Mouse (Mus musculus) midbrain, embryonic 12.5 days (tissue): ENCODE data around the gene Smim13. TPM values are rescaled to one million over a fixed set of nuclear protein-coding genes. Genes with fewer than 3 reads are reported as not detected.
"Not testable (repeated sequence)": the region's sequence is repeated elsewhere in the genome, so short reads cannot be mapped to it uniquely, and the experiment has no call there.

Experiments
- ATAC-seq: fragments of 200-750 bp; cut with Nextera tagmentation; 2 replicates; pipeline ENCODE4 v1.8.0; 2017; ENCODE audit warnings: low read depth, moderate TSS enrichment, moderate library complexity; ENCODE audit not compliant: low FRiP score
- H3K27ac ChIP-seq: fragments of 300-500 bp; sonication (generic); replicated peaks from 2 replicates; pipeline ENCODE4 v1.5.1; 2016; ENCODE audit warnings: mild to moderate bottlenecking
- H3K27me3 ChIP-seq: fragments of 300-500 bp; sonication (generic); 2 replicates; pipeline ENCODE4 v1.6.1; 2016; ENCODE audit warnings: mild to moderate bottlenecking
- H3K36me3 ChIP-seq: fragments of 300-500 bp; sonication (generic); 2 replicates; pipeline ENCODE4 v1.6.1; 2016
- H3K4me1 ChIP-seq: fragments of 300-500 bp; sonication (generic); 2 replicates; pipeline ENCODE4 v1.6.1; 2016
- H3K4me2 ChIP-seq: fragments of 300-500 bp; sonication (generic); replicated peaks from 2 replicates; pipeline ENCODE4 v1.6.1; 2016; ENCODE audit warnings: mild to moderate bottlenecking, moderate library complexity
- H3K4me3 ChIP-seq: fragments of 300-500 bp; sonication (generic); 2 replicates; pipeline ENCODE4 v1.5.1; 2016; ENCODE audit warnings: mild to moderate bottlenecking
- H3K9ac ChIP-seq: fragments of 300-500 bp; sonication (generic); replicated peaks from 2 replicates; pipeline ENCODE4 v1.6.1; 2016; ENCODE audit warnings: mild to moderate bottlenecking, moderate library complexity
- H3K9me3 ChIP-seq: fragments of 300-500 bp; sonication (generic); 2 replicates; pipeline ENCODE4 v1.6.1; 2016; ENCODE audit warnings: mild to moderate bottlenecking
- WGBS: fragments of 180-500 bp; shearing (Covaris S2); methylation state at CpG from one replicate; pipeline ENCODE4 v1.1.7; 2016; 5-methylcytosine and 5-hydroxymethylcytosine counted together
- polyA plus RNA-seq: library from polyadenylated mRNA; unstranded; fragments of >200 nt; fragmentation: Nextera tagmentation; extraction: Ambion mirVana; gene quantifications from 2 replicates; pipeline ENCODE4 v1.2.1, GENCODE M21; 2016

Smim13 gene
- polyA plus RNA-seq, 1 experiment from 2014 or later = 16.5 TPM

DNA sequence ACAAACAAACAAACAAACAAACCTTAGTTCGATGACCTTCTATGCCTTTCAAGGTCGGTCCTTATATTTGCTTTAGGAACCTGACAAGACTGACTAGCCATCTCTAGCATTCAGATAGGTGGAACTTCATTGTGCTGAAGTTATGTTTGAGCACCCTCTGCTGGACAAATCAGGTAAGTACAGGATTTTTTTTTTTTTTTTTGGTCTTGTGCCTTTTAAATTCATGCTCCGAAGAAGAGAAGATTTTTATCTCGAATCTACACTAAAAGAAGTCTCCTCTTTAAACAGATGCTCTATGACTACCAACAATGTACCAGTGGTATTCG is 10.9 kb upstream of the Smim13 start:
- Histone ChIP-seq H3K27ac (no peak overlapping the region), H3K36me3 (no peaks in the 10 kb centered on the region), H3K4me3 (no peak overlapping the region), H3K9ac (no peak overlapping the region), H3K4me2 (no peak overlapping the region), H3K27me3 (no peaks in the 10 kb centered on the region), H3K9me3 (no peaks in the 10 kb centered on the region), H3K4me1 (no peaks in the 10 kb centered on the region)
- WGBS = 16% methylated on average over 5 of the region's 5 CpGs
- ATAC-seq = no peak

DNA sequence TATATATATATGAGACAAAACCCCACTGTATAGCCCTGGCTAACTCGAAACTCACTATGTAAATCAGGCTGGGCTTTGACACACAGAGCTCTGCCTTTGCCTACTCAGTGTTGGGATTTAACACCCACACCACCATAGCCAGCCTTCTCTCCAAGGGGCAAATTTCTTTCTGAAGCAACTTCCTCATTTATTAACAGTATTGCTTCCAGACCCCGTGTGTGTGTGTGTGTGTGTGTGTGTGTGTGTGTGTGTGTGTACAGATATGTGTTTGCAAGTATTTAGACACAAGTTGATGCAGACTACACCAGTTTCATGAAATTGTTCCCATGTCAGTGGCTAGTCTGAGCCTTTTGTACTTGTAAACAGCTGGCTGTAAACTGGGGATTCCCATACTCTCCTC is 8.1 kb upstream of the Smim13 start:
- Histone ChIP-seq H3K4me2 (no peak overlapping the region), H3K27me3 (no peaks in the 10 kb centered on the region), H3K36me3 (no peaks in the 10 kb centered on the region), H3K9me3 (no peaks in the 10 kb centered on the region), H3K9ac (no peak overlapping the region), H3K4me1 (no peaks in the 10 kb centered on the region), H3K4me3 (no peak overlapping the region), H3K27ac (no peak overlapping the region)
- ATAC-seq = no peak
- WGBS = 69% methylated on average over 2 of the region's 2 CpGs

DNA sequence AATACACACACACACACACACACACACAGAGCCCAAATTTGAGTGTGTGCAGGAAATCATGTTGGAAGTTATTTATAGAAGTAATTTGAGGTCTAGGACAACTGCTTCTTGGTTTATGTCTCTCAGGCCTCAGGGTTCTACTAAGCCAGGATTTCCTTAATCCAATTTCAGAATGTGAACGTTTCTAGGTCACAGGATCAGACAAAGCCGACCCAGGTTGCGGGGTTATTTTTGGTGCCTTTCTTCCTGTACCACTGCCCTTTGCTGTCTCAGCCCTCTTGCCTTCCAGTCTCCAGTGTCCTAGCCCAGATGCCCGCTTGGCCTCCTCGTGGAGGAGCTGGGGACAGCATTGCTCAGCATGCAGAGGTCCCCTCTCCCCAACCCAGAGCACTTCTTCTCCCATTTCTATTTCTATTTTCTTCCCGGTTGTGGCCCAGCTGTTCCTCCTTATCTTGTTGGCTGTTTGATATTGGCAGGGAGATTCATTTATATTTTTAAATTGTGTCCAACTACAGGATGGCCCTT is 5.3 kb upstream of the Smim13 start:
- H3K27ac ChIP-seq = no peak overlapping the region
- no peaks in the 10 kb centered on the region for H3K9me3 ChIP-seq
- no peak overlapping the region for H3K9ac ChIP-seq
- ATAC-seq = no peak
- H3K4me2 ChIP-seq = no peak overlapping the region
- no peaks in the 10 kb centered on the region for H3K36me3 ChIP-seq
- peaks cover 4% of the 10 kb centered on the region; the same call in 1 of the 2 replicates for H3K4me1 ChIP-seq
- no peaks in the 10 kb centered on the region for H3K27me3 ChIP-seq
- no peak overlapping the region for H3K4me3 ChIP-seq
- WGBS = 59% methylated on average over 6 of the region's 6 CpGs

DNA sequence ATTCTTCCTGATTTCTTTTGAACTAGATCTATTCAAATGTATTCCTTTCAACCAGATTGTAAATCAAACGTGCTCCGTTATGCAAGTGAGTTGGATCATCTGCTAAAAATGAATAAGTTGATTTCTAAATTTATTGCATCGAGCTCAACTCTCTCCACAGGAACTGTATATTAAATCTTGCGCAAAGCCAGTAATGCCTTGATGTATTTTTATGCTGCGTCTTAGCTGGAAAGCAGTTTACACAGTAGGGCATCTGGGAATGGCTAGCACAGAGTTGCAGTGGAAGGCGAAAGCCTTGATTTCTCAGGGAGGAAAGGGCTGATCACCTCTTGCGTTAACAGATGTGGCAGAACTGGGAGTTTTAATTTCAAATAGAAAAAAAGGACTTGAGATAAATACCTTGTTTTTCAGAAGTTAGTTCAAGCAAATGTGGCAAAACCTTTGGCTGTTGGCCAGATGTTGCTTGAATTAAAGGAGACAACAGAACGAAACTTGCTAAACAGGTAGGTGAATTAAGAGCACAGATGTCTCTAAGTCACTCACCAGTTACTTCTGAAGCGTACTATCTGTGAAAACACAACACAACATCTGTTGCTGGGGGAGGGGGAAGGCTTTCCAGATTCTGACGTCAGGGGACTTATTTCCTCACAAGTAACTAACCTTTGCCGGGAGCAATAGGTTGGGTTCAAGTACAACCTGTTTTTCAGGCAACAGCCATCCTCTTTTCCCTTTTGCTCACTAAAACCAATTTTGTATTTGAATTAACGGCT is 708 bp upstream of the Smim13 start:
- Histone ChIP-seq H3K4me1 (peaks cover 4% of the 10 kb centered on the region; the same call in 1 of the 2 replicates), H3K9me3 (no peaks in the 10 kb centered on the region), H3K9ac (peak overlapping the region; percentile 43), H3K27me3 (no peaks in the 10 kb centered on the region), H3K4me3 (peak overlapping the region; percentile 77), H3K36me3 (no peaks in the 10 kb centered on the region), H3K27ac (peak overlapping the region; percentile 73), H3K4me2 (peak overlapping the region; percentile 78)
- ATAC-seq = peak; percentile 17; the same call in 1 of the 2 replicates
- 50% methylated on average over 12 of the region's 12 CpGs for WGBS

DNA sequence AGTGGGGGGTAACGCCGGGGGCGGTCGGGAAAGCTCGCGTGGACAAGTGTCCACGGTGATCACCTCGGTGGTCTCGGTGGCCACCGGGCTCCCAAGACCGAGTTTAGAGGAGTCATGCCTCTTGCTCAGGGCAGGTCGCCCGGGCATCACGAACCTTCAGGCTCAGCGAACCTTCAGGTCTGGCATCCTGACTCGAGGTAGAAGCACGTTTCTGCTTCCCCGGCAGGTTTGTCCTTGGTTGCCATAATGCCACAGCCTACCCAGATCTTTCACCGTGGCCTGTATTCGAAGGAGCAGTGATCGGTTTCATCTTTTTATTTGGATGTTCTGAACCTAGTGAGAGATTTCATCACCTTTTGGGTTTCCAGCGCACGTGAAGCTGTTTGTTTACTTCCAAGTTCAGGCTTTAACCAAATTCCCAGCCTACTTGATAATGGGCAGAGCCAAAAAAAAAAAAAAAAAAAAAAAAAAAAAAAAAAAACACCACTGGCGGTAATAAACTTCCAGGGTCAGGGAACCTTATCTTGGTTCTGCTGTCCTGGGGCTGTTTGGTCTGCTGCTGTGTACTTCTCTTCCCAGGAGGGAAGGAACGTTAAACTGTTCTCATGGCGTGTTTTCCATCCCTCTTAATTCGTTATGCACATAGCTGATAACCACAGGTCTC is 806 bp downstream of the Smim13 start:
- Histone ChIP-seq H3K27me3 (no peaks in the 10 kb centered on the region), H3K36me3 (no peaks in the 10 kb centered on the region), H3K4me3 (peak overlapping the region; percentile 77), H3K27ac (peak overlapping the region; percentile 87), H3K4me2 (peak overlapping the region; percentile 78), H3K4me1 (peaks cover 4% of the 10 kb centered on the region; the same call in 1 of the 2 replicates), H3K9ac (peak overlapping the region; percentile 75), H3K9me3 (no peaks in the 10 kb centered on the region)
- no peak for ATAC-seq
- 3% methylated on average over 27 of the region's 27 CpGs for WGBS

DNA sequence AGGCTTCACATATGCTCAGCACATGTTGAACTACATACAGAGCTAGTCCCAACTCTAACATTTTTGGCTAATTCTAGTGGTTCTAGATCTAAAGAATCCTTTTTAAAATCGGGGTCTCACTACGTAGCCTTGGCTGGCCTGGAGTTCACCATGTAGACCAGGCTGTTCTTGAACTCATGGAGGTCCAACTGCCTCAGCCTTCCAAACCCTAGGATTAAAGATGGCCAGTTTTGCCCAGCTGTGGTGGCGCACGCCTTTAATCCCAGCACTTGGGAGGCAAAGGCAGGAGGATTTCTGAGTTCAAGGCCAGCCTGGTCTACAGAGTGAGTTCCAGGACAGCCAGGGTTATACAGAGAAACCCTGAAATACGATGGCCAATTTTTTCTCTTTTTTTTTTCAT is 1.6 kb downstream of the Smim13 start:
- H3K4me1 ChIP-seq, H3K4me3 ChIP-seq, H3K9me3 ChIP-seq, H3K27ac ChIP-seq, H3K9ac ChIP-seq, H3K27me3 ChIP-seq, H3K36me3 ChIP-seq, ATAC-seq: not testable (repeated sequence)
- 0 out of 2 replicates have a peak overlapping the region, but pooled peaks have one; percentile 78 for H3K4me2 ChIP-seq
- 92% methylated on average over 5 of the region's 5 CpGs for WGBS

DNA sequence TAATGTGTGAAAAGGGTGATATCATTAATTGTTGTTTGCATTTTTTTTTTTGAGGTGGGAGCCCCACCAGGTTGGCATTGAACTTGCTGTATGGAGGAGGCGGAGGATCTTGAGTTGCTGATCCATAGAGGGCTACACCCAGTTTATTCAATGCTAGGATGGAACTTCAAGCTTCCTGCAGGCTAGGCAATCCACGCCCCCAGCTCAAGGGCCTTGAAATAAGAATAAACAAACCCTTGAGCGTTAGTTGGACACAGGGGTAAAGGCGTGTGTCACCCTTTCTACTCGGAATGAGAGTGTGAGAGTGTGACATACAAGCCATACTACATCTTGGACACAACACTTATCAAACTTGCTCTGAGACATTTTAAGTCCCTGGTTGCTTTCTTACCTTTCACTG is 2.0 kb downstream of the Smim13 start:
- no peak for ATAC-seq
- Histone ChIP-seq H3K4me1 (peaks cover 4% of the 10 kb centered on the region; the same call in 1 of the 2 replicates), H3K27me3 (no peaks in the 10 kb centered on the region), H3K9me3 (no peaks in the 10 kb centered on the region), H3K27ac (no peak overlapping the region), H3K36me3 (no peaks in the 10 kb centered on the region), H3K4me3 (no peak overlapping the region), H3K4me2 (no peak overlapping the region), H3K9ac (no peak overlapping the region)
- WGBS = 88% methylated on average over 5 of the region's 5 CpGs

DNA sequence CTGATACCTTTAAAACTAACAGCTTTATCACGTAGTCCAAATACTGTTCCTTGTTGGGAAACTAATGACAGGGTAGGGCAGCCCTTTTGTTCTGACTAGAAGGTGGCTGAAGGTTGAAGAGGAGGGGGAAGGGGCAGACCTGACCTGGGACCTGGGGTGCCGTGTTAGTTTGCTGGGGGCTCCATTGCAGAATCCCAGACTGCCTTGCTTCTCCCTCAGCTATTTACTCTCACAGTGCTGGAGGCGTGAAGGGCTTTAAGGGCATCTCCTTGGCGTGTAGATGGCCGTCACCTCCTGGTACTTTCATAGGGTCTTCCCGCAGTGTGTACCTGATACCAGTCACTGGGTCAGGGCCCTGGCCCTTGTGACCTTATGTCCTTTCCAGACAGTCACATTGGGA is 2.5 kb downstream of the Smim13 start:
- no peak for ATAC-seq
- no peaks in the 10 kb centered on the region for H3K27me3 ChIP-seq

DNA sequence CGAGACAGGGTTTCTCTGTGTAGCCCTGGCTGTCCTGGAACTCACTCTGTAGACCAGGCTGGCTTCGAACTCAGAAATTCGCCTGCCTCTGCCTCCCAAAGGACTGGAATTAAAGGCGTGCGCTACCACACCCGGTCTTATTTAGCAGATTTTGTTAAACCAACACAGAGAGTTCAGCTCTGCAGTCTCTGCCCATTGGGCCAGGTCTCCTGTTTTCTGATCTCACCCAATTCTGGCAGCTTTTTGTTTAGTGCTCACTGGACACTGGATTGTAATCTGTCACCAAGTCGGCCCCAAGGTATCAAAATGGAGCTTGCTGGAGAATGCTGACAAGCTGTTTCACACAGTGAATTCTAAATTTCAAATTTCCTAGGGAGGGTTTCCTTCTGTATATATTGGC is 3.1 kb downstream of the Smim13 start:
- no peaks in the 10 kb centered on the region for H3K36me3 ChIP-seq
- peaks cover 4% of the 10 kb centered on the region; the same call in 1 of the 2 replicates for H3K4me1 ChIP-seq
- no peak overlapping the region for H3K4me2 ChIP-seq
- no peak for ATAC-seq
- no peaks in the 10 kb centered on the region for H3K9me3 ChIP-seq
- no peak overlapping the region for H3K27ac ChIP-seq
- H3K4me3 ChIP-seq = no peak overlapping the region
- H3K9ac ChIP-seq = no peak overlapping the region
- H3K27me3 ChIP-seq = no peaks in the 10 kb centered on the region
- 94% methylated on average over 7 of the region's 7 CpGs for WGBS

More for the DNA sequence above, 2.5 kb downstream of the Smim13 start:
- H3K27ac ChIP-seq = no peak overlapping the region
- H3K4me1 ChIP-seq = peaks cover 4% of the 10 kb centered on the region; the same call in 1 of the 2 replicates
- WGBS = 88% methylated on average over 6 of the region's 6 CpGs
- H3K36me3 ChIP-seq = no peaks in the 10 kb centered on the region
- no peak overlapping the region for H3K4me2 ChIP-seq
- H3K9me3 ChIP-seq = no peaks in the 10 kb centered on the region
- no peak overlapping the region for H3K4me3 ChIP-seq
- H3K9ac ChIP-seq = no peak overlapping the region

DNA sequence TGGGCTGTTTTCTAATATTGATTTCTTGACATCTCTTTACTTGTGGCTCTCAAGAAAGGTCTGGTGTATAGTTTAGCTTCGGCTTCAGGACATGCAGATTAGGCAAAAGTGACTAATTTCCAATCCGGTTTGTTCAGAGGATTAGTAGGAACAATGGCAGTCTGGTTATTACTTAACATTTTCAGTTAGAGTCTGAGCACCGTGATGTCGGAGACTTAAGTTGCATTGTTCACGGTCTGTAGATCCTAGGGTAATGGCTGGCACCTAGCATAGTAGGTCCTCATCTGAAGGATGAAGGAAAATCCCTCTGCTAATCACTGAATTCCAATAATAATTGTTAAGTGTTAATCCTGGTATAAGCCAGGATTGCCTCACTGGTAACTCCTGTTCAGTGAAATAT is 6.5 kb downstream of the Smim13 start:
- H3K9me3 ChIP-seq = no peaks in the 10 kb centered on the region
- no peak overlapping the region for H3K9ac ChIP-seq
- no peak overlapping the region for H3K4me3 ChIP-seq
- ATAC-seq = no peak
- no peak overlapping the region for H3K4me2 ChIP-seq
- 57% methylated on average over 5 of the region's 5 CpGs for whole genome bisulfite sequencing
- H3K27ac ChIP-seq = no peak overlapping the region
- H3K4me1 ChIP-seq = no peaks in the 10 kb centered on the region
- no peaks in the 10 kb centered on the region for H3K36me3 ChIP-seq
- H3K27me3 ChIP-seq = no peaks in the 10 kb centered on the region

DNA sequence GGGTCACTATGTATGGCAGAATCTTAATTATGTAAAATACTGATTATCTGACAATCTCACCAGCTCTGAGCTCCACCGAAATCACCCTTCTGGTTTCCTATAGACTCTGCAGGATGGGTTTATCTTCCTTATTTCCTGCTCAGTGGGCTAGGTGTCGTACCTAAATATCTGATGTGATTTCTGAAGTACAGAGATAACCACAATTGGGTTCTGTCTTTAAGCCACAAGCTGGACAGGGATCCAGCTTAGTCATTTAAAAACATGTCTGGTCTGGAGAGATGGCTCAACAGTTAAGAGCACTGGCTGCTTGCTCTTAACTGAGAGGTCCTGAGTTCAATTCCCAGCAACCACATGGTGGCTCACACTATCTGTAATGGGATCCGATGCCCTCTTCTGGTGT is 7.3 kb downstream of the Smim13 start:
- H3K27ac ChIP-seq = no peak overlapping the region
- no peaks in the 10 kb centered on the region for H3K9me3 ChIP-seq
- H3K4me1 ChIP-seq = no peaks in the 10 kb centered on the region
- H3K4me3 ChIP-seq = no peak overlapping the region
- ATAC-seq = no peak
- H3K4me2 ChIP-seq = no peak overlapping the region
- 91% methylated on average over 3 of the region's 3 CpGs for WGBS
- no peaks in the 10 kb centered on the region for H3K27me3 ChIP-seq
- H3K36me3 ChIP-seq = no peaks in the 10 kb centered on the region
- no peak overlapping the region for H3K9ac ChIP-seq

DNA sequence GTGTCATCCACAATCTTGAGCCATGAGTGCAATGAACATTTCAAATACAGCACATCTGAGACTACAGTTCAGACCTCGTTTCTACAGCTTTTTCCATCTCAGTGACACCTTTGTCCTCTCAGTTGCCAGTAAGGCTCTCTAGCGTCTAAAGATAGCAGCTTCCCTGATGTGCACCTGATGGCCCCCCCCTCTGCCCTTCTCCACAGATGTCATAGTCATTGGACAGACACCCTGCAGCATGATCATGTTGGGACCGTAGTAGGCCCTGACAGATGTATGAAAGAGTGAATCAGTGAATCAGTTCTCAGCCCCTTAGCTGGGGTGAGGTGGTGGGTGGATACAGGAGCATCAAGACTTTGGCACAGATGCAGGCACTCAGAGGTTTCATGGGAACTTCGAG is 8.2 kb downstream of the Smim13 start:
- Histone ChIP-seq H3K27ac (no peak overlapping the region), H3K27me3 (no peaks in the 10 kb centered on the region), H3K4me1 (no peaks in the 10 kb centered on the region), H3K4me2 (no peak overlapping the region), H3K4me3 (no peak overlapping the region), H3K9me3 (no peaks in the 10 kb centered on the region), H3K9ac (no peak overlapping the region), H3K36me3 (no peaks in the 10 kb centered on the region)
- ATAC-seq = no peak
- 83% methylated on average over 4 of the region's 4 CpGs for WGBS
